Mouse (Mus musculus) telencephalon, adult 2 months (tissue): ENCODE data around the gene Olfr666.
"Not testable (repeated sequence)": the region's sequence is repeated elsewhere in the genome, so short reads cannot be mapped to it uniquely, and the experiment has no call there.

ENCODE experiments used
- DNase-seq: peaks from one replicate; pipeline ENCODE4 v3.0.0-alpha.2; 2011; ENCODE audit warnings: low read depth, low spot score

Olfr666 gene

DNA sequence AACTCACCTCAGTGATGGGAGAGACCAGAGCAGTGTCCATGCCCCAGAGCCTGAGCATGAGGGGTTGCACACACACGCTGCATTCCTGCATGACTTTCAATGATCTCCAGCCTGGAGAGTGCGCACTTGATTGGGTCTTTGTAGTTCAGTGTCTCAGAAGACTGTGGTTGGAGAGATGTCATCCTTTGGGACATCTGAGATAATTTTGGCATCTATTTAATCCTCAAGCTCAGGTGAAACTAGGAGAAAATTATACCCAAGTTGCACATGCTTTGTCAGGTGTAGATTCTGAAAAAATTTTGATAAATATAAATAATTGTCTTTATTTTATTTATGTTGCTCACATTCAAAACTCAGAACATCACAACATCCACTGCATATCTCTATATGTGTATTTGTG is at the start of gene Olfr666:
Gene Olfr666, minus strand, starts transcription at position 101 of the 400 bp plus-strand sequence.
- DNase-seq: no peak

DNA sequence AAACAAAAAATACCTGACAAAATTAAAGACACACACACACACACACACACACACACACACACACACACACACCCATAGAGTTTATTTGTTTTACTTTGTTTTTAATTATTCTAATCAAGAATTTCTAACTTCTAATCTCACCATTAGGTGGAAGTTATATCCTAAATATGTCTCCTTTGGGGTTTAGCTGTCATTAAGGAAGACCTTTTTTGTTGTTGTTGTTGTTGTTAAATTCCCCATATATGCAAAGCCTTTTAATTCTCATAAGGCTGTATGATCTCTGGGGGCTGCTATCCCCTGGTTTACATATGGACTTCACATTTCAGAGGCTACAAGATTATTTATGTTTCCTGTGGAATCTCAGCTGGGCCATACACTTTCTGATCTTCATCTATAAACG is 38.2 kb upstream of the Olfr666 start, which contains the start of gene Olfr669:
Gene Olfr669, plus strand, starts transcription at position 301 of the 400 bp plus-strand sequence.
- no peak for DNase-seq

DNA sequence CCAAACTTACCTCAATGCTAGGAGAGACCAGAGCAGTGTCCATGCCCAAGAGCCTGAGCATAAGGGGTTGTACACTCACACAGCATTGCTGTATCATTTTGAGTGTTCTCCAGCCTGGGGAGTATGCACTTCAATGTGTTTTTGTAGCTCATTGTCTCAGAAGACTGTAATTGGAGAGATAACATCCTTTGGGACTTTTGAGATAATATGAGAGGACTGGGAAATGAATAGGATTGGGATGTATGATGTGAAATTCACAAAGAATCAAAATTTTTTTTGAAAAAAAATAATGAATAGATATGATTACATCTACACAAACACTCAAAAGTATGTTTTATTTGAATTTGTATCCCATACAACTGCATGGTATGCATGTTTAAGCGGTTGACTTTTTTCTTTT is 32.2 kb upstream of the Olfr666 start, which contains the start of gene Olfr668:
Gene Olfr668, minus strand, starts transcription at position 101 of the 400 bp plus-strand sequence.
- DNase-seq: no peak

DNA sequence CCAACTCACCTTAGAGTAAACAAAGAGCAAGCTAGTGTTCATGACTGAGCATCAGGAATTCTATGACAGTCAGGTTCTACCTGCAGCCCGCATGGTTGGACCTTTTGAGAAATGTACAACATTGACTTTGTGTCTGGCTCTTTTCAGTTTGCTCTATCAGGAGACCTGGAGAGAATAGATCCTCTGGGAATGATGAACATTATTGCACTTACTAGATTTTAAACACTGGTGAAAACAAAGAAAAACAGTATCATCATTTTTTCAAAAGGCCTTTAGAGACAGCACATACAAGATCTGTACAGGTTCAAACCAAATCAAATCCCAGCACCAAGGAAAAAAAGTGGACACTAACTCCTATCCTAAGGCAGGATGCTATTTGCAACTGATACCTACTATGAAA is 25.6 kb upstream of the Olfr666 start, which contains the start of gene Olfr667:
Gene Olfr667, minus strand, starts transcription at position 101 of the 400 bp plus-strand sequence.
- no peak for DNase-seq

DNA sequence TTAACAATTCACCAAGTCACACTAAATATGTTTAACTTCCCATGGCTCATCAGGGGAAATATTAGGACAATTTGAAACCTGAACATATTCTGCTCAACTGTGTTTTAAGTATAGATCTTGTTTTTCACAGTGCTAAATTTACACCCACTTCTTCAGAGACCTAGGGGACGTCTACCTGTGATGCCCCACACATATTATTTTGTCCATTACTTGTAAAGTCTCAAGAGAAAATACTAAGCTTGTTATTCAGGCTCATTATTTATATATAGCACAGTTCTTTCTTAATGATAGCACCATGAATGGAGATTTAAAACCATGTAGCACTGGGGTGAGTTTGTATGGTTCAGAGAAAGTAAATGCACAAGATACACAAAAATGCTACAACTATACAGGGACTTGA is 18.0 kb downstream of the Olfr666 start, which contains the start of gene Olfr665:
Gene Olfr665, plus strand, starts transcription at position 301 of the 400 bp plus-strand sequence.
- DNase-seq: no peak

DNA sequence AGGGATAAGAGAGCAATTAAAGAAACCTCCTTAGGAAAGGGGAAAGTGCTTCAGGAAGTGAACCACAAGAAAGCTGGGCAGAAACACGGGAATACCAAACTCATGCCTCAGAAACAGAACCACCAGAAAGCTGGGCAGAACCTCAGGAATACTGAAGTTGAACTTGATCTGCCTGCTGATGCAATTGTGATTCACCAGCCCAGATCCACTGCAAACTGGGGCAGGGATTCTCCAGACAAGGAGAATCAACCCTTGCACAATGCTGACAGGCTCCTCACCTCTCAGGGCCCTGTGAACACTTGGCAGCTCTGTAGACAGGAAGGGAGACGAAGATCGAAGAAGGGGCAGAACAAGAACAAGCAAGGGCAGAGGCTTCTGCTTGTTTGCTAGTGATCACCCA is 34.4 kb downstream of the Olfr666 start:
- DNase-seq: no peak

DNA sequence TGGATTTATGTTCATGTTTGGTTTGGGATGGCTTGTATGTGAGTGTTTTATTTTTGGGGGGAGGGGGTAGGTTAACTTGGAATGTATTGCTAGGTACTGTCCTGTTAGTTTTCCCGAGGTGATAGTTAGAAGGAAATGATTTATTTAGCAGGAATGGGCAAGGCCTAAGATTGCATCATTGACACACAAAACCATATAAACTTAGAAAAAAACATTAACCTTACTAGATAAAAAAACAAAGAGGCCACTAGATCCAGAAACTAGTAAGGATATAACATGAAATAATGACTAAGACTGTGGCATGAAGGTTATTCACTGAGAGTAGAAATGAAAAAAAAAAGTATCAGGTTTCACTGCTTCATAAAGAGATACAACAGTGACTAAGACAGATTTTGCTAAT is 38.1 kb downstream of the Olfr666 start:
- no peak for DNase-seq

DNA sequence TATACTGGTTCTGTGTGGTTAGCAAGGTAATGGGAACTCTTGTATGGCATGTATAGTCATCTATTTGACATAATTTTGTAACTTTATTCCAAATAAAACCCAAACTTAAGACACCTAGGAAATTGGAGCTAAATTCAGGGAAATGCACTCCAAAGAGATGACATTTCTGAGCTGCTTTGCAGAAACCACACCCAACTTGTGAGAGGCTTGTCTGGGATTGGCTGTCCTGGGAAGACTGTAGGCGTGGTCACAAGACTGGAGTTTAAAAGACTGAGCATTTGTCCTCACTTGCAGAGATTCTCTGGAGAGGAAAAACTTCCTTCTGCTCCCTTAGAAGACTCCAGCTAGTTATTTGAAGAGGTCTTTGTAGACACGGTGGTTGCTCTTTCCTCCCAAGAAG is 39.0 kb downstream of the Olfr666 start, which contains the start of gene Usp17la:
Gene Usp17la, plus strand, starts transcription at position 301 of the 400 bp plus-strand sequence.
- DNase-seq: not testable (repeated sequence)

DNA sequence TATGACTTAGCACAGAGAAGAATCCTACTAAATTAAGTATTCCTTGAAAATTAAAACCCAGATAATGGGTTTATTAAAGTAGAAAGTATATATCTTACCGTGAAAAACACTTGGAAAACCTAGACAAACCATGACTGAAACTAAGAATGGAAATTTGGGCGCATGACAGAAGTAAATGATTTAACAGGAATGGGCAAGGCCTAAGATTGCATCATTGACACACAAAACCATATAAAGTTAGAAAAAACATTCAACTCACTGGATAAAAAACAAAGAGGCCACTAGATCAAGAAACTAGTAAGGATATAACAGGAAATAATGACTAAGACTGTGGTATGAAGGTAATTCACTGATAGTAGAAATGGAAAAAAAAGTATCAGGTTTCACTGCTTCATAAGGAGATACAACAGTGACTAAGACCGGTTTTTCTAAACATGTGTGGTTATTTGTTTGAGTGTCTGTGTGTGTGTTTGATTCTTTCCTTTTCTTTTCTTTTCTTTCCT is 40.5 kb downstream of the Olfr666 start:
- DNase-seq: no peak

DNA sequence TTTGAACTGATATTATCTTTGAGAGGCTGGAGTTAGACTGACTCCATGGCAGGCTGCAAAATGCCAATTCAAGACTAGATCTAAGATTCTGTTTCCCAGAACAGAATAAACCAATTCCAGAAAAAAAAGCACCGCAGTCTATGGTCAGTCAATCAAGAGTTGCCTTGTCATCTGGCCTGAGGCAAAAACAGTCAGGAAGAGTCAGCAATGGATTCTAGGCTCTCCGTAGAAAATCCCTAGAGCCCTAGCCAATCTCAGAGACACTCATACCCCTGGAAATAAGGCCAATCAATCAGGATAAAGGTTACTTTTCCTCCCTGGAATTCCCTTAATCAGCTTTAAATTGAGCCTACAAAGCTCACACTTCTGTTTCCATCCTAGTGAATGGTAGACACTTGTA is 44.2 kb downstream of the Olfr666 start:
- not testable (repeated sequence) for DNase-seq

DNA sequence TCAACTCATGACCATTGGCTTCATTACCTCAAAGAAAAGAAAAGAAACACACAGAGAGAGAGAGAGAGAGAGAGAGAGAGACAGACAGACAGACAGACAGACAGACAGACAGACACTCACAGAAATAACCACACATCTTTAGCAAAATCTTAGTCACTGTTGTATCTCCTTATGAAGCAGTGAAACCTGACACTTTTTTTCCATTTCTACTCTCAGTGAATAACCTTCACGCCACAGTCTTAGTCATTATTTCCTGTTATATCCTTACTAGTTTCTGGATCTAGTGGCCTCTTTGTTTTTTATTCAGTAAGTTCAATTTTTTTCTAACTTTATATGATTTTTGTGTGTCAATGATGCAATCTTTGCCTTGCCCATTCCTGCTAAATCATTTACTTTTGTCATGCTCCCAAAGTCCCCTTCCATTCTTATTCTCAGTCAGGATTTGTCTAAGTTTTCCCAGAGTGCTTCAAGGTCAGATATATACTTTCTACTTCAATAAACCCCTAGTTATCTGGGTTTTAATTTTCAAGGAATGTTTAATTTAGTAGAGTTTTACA is 51.9 kb downstream of the Olfr666 start:
- no peak for DNase-seq

DNA sequence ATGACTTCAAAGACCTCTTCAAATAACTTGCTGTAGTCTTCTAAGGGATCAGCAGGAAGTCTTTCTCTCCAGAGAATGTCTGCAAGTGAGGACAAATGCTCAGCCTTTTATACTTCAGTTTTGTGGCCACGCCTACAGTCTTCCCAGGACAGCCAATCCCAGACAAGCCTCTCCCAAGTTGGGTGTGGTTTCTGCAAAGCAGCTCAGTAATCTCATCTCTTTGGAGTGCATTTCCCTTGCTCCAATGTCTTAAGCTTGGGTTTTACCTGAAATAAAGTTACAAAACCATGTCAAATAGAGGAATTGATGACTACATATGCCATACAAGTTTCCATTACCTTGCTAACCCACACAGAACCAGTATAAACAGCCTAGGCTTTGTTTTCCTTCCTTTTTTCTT is 53.2 kb downstream of the Olfr666 start, which contains the start of gene Usp17lb:
Gene Usp17lb, minus strand, starts transcription at position 101 of the 400 bp plus-strand sequence.
- DNase-seq: no peak
